Mouse (Mus musculus) hindbrain, embryonic 10.5 days (tissue): ENCODE results near the gene Capn11. TPM values are rescaled to one million over a fixed set of nuclear protein-coding genes. Genes with fewer than 3 reads are reported as not detected.

Source experiments
- DNase-seq: peaks from one replicate; pipeline ENCODE4 v3.0.0-alpha.2; 2017; ENCODE audit warnings: low spot score
- H3K27ac ChIP-seq: fragments of 300-500 bp; sonication (generic); 2 replicates; pipeline ENCODE4 v1.5.1; 2016; ENCODE audit warnings: mild to moderate bottlenecking, moderate library complexity
- H3K27me3 ChIP-seq: fragments of 300-500 bp; sonication (generic); 2 replicates; pipeline ENCODE4 v1.6.1; 2016; ENCODE audit warnings: mild to moderate bottlenecking; ENCODE audit not compliant: poor library complexity, insufficient read depth, severe bottlenecking
- H3K36me3 ChIP-seq: fragments of 300-500 bp; sonication (generic); 2 replicates; pipeline ENCODE4 v1.6.1; 2016; ENCODE audit warnings: mild to moderate bottlenecking, moderate library complexity
- H3K4me1 ChIP-seq: fragments of 300-500 bp; sonication (generic); replicated peaks from 2 replicates; pipeline ENCODE4 v1.6.1; 2016; ENCODE audit warnings: mild to moderate bottlenecking
- H3K4me3 ChIP-seq: fragments of 300-500 bp; sonication (generic); 2 replicates; pipeline ENCODE4 v1.5.1; 2016; ENCODE audit warnings: mild to moderate bottlenecking, moderate library complexity
- H3K9me3 ChIP-seq: fragments of 300-500 bp; sonication (generic); 2 replicates; pipeline ENCODE4 v1.6.1; 2016; ENCODE audit warnings: mild to moderate bottlenecking, moderate library complexity
- WGBS: fragments of 180-500 bp; shearing (Covaris S2); methylation state at CpG from one replicate; pipeline ENCODE4 v1.1.7; 2016; 5-methylcytosine and 5-hydroxymethylcytosine counted together
- polyA plus RNA-seq: library from polyadenylated mRNA; unstranded; fragments of >200 nt; fragmentation: Nextera tagmentation; extraction: Ambion mirVana; gene quantifications from 2 replicates; pipeline ENCODE4 v1.2.1, GENCODE M21; 2016

Capn11 gene
- polyA plus RNA-seq, 1 experiment from 2014 or later: 0.31 TPM

GRCm38 (mm10) chr17:45672598-45672997 lies 13.5 kb upstream of the Capn11 start:
- WGBS: 88% methylated on average over 2 of the region's 2 CpGs
- H3K36me3 ChIP-seq: peaks cover 100% of the 10 kb centered on the region
- DNase-seq: no peak
- no peak overlapping the region for H3K4me3 ChIP-seq
- H3K27ac ChIP-seq: no peak overlapping the region
- H3K4me1 ChIP-seq: peaks cover 5% of the 10 kb centered on the region; the same call in 1 of the 2 replicates
- no peaks in the 10 kb centered on the region for H3K27me3 ChIP-seq
- no peaks in the 10 kb centered on the region for H3K9me3 ChIP-seq

- WGBS: 93% methylated on average over 1 of the region's 1 CpGs
- H3K36me3 ChIP-seq: peaks cover 100% of the 10 kb centered on the region
Measured at GRCm38 (mm10) chr17:45671821-45672220, 12.7 kb upstream of the Capn11 start.

GRCm38 (mm10) chr17:45667986-45668385 lies 8.9 kb upstream of the Capn11 start:
- H3K9me3 ChIP-seq: no peaks in the 10 kb centered on the region
- no peak for DNase-seq
- H3K4me3 ChIP-seq: no peak overlapping the region
- 0 out of 2 replicates have a peak, but pooled peaks cover 3% of the 10 kb centered on the region for H3K27me3 ChIP-seq
- H3K27ac ChIP-seq: no peak overlapping the region
- H3K4me1 ChIP-seq: peaks cover 5% of the 10 kb centered on the region
- WGBS: 93% methylated on average over 10 of the region's 10 CpGs
- H3K36me3 ChIP-seq: peaks cover 98% of the 10 kb centered on the region

More at GRCm38 (mm10) chr17:45671821-45672220, 12.7 kb upstream of the Capn11 start:
- peaks cover 5% of the 10 kb centered on the region; the same call in 1 of the 2 replicates for H3K4me1 ChIP-seq
- no peak overlapping the region for H3K27ac ChIP-seq
- no peak overlapping the region for H3K4me3 ChIP-seq
- H3K9me3 ChIP-seq: no peaks in the 10 kb centered on the region
- H3K27me3 ChIP-seq: no peaks in the 10 kb centered on the region
- DNase-seq: no peak

GRCm38 (mm10) chr17:45667481-45667880 lies 8.4 kb upstream of the Capn11 start:
- H3K36me3 ChIP-seq: peaks cover 98% of the 10 kb centered on the region
- H3K27ac ChIP-seq: no peak overlapping the region
- WGBS: 89% methylated on average over 10 of the region's 10 CpGs
- no peaks in the 10 kb centered on the region for H3K9me3 ChIP-seq
- DNase-seq: no peak
- H3K27me3 ChIP-seq: 0 out of 2 replicates have a peak, but pooled peaks cover 3% of the 10 kb centered on the region
- H3K4me3 ChIP-seq: no peak overlapping the region
- peaks cover 5% of the 10 kb centered on the region for H3K4me1 ChIP-seq

- H3K4me1 ChIP-seq: peaks cover 5% of the 10 kb centered on the region
- no peak overlapping the region for H3K27ac ChIP-seq
- H3K36me3 ChIP-seq: peaks cover 98% of the 10 kb centered on the region
- 0 out of 2 replicates have a peak, but pooled peaks cover 3% of the 10 kb centered on the region for H3K27me3 ChIP-seq
- no peak for DNase-seq
- no peaks in the 10 kb centered on the region for H3K9me3 ChIP-seq
- WGBS: 80% methylated on average over 11 of the region's 11 CpGs
- no peak overlapping the region for H3K4me3 ChIP-seq
Measured at GRCm38 (mm10) chr17:45666091-45666490, 7.0 kb upstream of the Capn11 start.

GRCm38 (mm10) chr17:45664608-45665007 lies 5.5 kb upstream of the Capn11 start:
- Histone ChIP-seq H3K27ac (no peak overlapping the region), H3K36me3 (peaks cover 93% of the 10 kb centered on the region), H3K9me3 (no peaks in the 10 kb centered on the region), H3K4me1 (peaks cover 19% of the 10 kb centered on the region), H3K27me3 (0 out of 2 replicates have a peak, but pooled peaks cover 3% of the 10 kb centered on the region), H3K4me3 (no peak overlapping the region)
- 90% methylated on average over 13 of the region's 13 CpGs for WGBS
- no peak for DNase-seq

GRCm38 (mm10) chr17:45663106-45663919 lies 4.2 kb upstream of the Capn11 start:
- peak overlapping the region; percentile 26 for H3K4me3 ChIP-seq
- H3K27me3 ChIP-seq: 0 out of 2 replicates have a peak, but pooled peaks cover 3% of the 10 kb centered on the region
- WGBS: 27% methylated on average over 27 of the region's 27 CpGs
- no peak overlapping the region for H3K27ac ChIP-seq
- no peaks in the 10 kb centered on the region for H3K9me3 ChIP-seq
- H3K4me1 ChIP-seq: peaks cover 29% of the 10 kb centered on the region
- DNase-seq: peak; percentile 83
- H3K36me3 ChIP-seq: peaks cover 80% of the 10 kb centered on the region

- H3K4me3 ChIP-seq: no peak overlapping the region
- H3K27ac ChIP-seq: no peak overlapping the region
- peaks cover 22% of the 10 kb centered on the region for H3K4me1 ChIP-seq
- DNase-seq: peak; percentile 17
- 31% methylated on average over 6 of the region's 6 CpGs for WGBS
- no peaks in the 10 kb centered on the region for H3K27me3 ChIP-seq
- H3K36me3 ChIP-seq: peaks cover 7% of the 10 kb centered on the region
- H3K9me3 ChIP-seq: no peaks in the 10 kb centered on the region
Measured at GRCm38 (mm10) chr17:45655820-45656219, 3.3 kb downstream of the Capn11 start.

- Histone ChIP-seq H3K4me3 (no peak overlapping the region), H3K27me3 (no peaks in the 10 kb centered on the region), H3K9me3 (no peaks in the 10 kb centered on the region), H3K36me3 (no peaks in the 10 kb centered on the region), H3K4me1 (no peaks in the 10 kb centered on the region), H3K27ac (no peak overlapping the region)
- DNase-seq: no peak
- 72% methylated on average over 7 of the region's 7 CpGs for WGBS
Measured at GRCm38 (mm10) chr17:45653233-45653632, 5.9 kb downstream of the Capn11 start.

- Histone ChIP-seq H3K27me3 (no peaks in the 10 kb centered on the region), H3K4me1 (peaks cover 5% of the 10 kb centered on the region), H3K9me3 (no peaks in the 10 kb centered on the region; the same call in 1 of the 2 replicates), H3K36me3 (no peaks in the 10 kb centered on the region), H3K4me3 (no peak overlapping the region), H3K27ac (no peak overlapping the region)
- WGBS: 94% methylated on average over 4 of the region's 4 CpGs
- no peak for DNase-seq
Measured at GRCm38 (mm10) chr17:45644185-45644584, 14.9 kb downstream of the Capn11 start.

- Histone ChIP-seq H3K4me1 (peaks cover 5% of the 10 kb centered on the region), H3K4me3 (no peak overlapping the region), H3K27ac (peak overlapping the region; percentile 13; the same call in 1 of the 2 replicates), H3K9me3 (no peaks in the 10 kb centered on the region; the same call in 1 of the 2 replicates), H3K27me3 (no peaks in the 10 kb centered on the region), H3K36me3 (no peaks in the 10 kb centered on the region)
- 25% methylated on average over 12 of the region's 12 CpGs for WGBS
- DNase-seq: peak; percentile 78
Measured at GRCm38 (mm10) chr17:45642701-45643100, 16.4 kb downstream of the Capn11 start.

- H3K27ac ChIP-seq: no peak overlapping the region
- peaks cover 5% of the 10 kb centered on the region for H3K4me1 ChIP-seq
- no peaks in the 10 kb centered on the region for H3K27me3 ChIP-seq
- WGBS: 92% methylated on average over 8 of the region's 8 CpGs
- H3K36me3 ChIP-seq: no peaks in the 10 kb centered on the region
- no peaks in the 10 kb centered on the region; the same call in 1 of the 2 replicates for H3K9me3 ChIP-seq
- H3K4me3 ChIP-seq: no peak overlapping the region
- DNase-seq: no peak
Measured at GRCm38 (mm10) chr17:45641981-45642380, 17.1 kb downstream of the Capn11 start.

GRCm38 (mm10) chr17:45638596-45639295 lies 20.4 kb downstream of the Capn11 start:
- Histone ChIP-seq H3K27ac (no peak overlapping the region), H3K4me3 (no peak overlapping the region), H3K9me3 (no peaks in the 10 kb centered on the region), H3K4me1 (peaks cover 5% of the 10 kb centered on the region), H3K36me3 (no peaks in the 10 kb centered on the region), H3K27me3 (no peaks in the 10 kb centered on the region)
- no peak for DNase-seq
- 75% methylated on average over 16 of the region's 16 CpGs for WGBS
